Mouse (Mus musculus): ENCODE results near the gene Mrpl17.
A peak's percentile ranks its signal among the peaks of the same experiment; 100 is the strongest.
"Not testable (repeated sequence)": the region's sequence is repeated elsewhere in the genome, so short reads cannot be mapped to it uniquely, and the experiment has no call there.

The Mrpl17 gene

GRCm38 (mm10) chr7:105810877-105811489 is at the start of gene Mrpl17:
TSS of gene Mrpl17 (minus strand) at chr7:105811099.
- DNase-seq (ENCODE audit: low spot score in 2 of 2): peak; percentile 100

DNA sequence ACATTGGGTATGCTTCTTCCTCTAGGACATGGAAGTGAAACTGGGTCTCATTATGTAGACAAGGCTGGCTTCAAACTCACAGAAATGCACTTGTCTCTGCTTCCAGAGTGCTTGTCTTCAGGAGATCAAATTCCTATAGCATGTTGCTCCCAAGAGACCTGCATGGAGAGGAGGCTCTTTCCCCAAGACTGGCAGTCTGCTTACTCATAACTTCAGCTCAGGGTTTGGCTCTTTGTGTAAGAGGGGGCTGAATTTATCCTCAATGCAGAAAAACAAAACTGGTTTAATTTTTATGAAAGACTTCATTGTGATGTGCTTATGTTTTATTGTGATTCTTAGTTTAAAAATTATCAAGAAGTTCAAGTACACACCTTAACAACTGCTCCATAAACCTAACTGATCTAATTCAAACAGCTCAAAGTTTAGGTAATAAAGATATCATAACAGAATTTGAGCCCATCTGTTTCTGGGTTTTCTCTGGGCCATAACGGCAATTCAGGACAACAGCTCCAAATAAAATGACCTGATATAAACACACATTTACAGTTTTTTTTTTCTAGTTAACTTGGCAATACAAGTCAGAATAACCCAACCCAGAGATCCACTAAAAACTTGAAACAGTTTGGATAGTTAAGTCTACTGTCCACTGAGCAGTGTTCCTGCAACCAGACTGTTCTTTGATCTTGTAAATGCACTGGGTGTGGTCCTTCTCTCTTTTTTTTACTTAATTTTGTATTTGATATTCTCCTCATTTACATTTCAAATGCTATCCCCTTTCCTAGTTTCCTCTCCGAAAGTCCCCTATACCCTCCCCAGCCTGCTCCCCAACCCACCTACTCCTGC is 45.0 kb upstream of the Mrpl17 start:
- DNase-seq (ENCODE audit: low spot score in 2 of 2): not testable (repeated sequence)

- peak in 1 of 2 experiments; percentile 0 for DNase-seq (ENCODE audit: low spot score in 2 of 2)
Measured at GRCm38 (mm10) chr7:105824281-105824680, 13.4 kb upstream of the Mrpl17 start.

GRCm38 (mm10) chr7:105818483-105818882 is 7.6 kb upstream of the Mrpl17 start:
- no peak for DNase-seq (ENCODE audit: low spot score in 2 of 2)

DNA sequence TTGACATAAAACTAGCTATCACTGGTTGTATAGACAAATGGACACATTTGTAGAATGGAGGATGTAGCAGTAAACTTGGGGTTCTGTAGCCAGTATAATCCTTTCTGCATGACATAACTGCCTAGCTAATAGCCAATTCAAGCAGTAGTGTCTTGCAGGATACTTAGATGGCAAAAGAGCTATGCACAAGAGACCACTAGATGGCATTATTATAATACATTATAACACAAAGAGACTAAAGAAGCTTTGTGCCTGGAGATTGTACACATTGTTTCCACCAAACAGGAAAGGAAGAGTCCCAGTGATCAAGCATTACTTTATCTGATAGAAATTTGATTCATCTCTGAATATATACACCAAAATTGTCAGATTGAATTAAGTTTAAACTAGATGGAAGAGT is 5.8 kb upstream of the Mrpl17 start:
- no peak for DNase-seq (ENCODE audit: low spot score in 2 of 2)

- no peak for DNase-seq (ENCODE audit: low spot score in 2 of 2)
Measured at GRCm38 (mm10) chr7:105813326-105813725, 2.4 kb upstream of the Mrpl17 start.

DNA sequence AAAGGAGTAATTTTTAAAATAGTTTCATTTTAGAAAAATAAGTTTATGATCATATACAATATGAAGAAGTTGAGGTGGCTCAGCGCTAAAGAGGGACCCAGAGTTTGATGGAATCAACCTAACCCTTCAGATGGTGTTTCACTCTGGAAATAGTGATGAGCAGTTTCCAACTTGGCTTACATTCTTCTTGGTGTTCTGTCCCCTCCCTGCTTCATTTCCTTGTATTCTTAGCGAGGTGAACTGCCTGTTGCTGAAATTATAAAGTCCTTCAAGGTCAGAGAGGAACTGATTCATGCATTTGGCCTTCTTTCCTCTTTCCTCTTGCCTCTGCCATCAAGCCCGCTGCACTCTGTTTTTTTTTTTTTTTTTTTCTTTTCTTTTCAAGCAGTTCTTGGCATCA is 1.7 kb upstream of the Mrpl17 start:
- DNase-seq (ENCODE audit: low spot score in 2 of 2): peak; percentile 46 to 70

GRCm38 (mm10) chr7:105811516-105811915 is 617 bp upstream of the Mrpl17 start:
- peak in 1 of 2 experiments; percentile 12 for DNase-seq (ENCODE audit: low spot score in 2 of 2)

- DNase-seq (ENCODE audit: low spot score in 2 of 2): peak in 1 of 2 experiments; percentile 23
Measured at GRCm38 (mm10) chr7:105810280-105810876, 521 bp downstream of the Mrpl17 start.

DNA sequence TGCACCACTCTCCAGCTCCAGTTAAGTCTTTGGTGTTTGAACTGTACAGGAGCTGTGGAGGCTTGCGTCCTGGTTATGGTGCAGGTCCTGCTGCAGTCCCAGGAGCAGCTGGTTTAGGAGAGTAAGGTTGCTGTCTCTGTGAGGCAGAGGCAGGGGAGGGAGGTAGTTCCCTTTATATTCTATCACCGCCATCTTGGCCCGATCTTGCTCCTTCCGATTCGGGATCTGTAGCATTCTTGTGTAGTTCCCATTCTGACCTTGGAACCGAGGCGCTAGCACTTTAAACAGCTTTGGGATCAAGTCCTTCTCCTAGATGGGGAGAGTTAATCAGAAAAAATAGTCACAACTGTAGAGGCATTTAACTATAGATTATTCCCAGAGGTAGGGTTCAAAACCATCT is 1.1 kb downstream of the Mrpl17 start:
- no peak for DNase-seq (ENCODE audit: low spot score in 2 of 2)

GRCm38 (mm10) chr7:105808385-105808784 is 2.5 kb downstream of the Mrpl17 start:
- peak; percentile 49 to 75 for DNase-seq (ENCODE audit: low spot score in 2 of 2)

- DNase-seq (ENCODE audit: low spot score in 2 of 2): no peak
Measured at GRCm38 (mm10) chr7:105806716-105807115, 4.2 kb downstream of the Mrpl17 start.

GRCm38 (mm10) chr7:105806125-105806524 is 4.8 kb downstream of the Mrpl17 start:
- DNase-seq (ENCODE audit: low spot score in 2 of 2): no peak

GRCm38 (mm10) chr7:105803428-105803827 is 7.5 kb downstream of the Mrpl17 start:
- DNase-seq (ENCODE audit: low spot score in 2 of 2): peak in 1 of 2 experiments; percentile 49

DNA sequence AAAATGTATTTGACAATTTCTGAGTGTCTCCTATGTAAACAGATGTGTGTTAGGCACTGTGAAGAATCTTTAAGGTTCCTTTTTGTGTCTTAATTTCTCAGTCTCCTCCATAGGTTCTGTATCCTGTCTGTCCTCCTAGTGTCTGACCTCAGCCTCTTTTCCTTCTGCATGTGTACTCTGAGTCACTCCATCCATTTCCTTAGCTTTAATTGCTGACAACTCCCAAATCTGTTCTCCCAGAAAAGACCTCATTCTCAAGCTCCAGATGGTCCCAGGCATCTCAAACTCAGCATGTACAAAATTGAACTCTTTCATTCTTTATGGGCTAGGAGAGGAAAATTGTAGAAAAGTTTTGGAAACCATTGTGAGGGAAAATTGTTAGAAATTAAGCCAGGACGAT is 8.1 kb downstream of the Mrpl17 start:
- DNase-seq (ENCODE audit: low spot score in 2 of 2): no peak

DNA sequence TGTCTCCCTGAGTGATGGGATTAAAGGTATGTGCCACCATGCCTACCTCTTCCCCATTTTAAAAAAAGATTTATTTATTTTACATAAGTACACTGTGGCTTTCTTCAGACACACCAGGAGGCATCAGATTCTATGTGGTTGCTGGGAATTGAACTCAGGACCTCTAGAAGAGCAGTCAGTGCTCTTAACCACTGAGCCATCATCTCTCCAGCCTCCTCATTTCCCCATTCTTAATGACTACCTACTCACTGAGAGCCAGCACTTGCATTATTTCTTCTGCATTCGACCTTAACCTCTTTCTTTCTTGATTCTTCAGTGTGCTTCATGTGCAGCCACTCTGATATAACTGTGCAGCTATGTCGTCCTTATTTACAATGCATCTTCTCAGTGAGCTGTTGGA is 8.6 kb downstream of the Mrpl17 start:
- DNase-seq (ENCODE audit: low spot score in 2 of 2): no peak

DNA sequence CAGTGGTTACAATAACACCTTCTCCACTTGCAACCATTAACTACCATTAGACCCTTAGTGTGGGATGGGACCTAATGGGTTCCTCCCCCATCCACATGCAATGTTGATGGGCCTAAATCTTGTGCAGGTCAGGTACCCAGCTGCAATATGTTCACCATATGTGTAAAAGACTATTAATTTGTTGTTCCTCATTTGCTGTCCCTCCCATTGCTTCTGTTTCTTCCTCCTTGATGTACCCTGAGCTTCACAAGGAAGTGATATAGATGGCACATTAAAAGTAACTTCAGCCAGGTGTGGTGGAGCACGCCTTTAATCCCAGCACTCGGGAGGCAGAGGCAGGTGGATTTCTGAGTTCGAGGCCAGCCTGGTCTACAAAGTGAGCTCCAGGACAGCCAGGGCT is 13.9 kb downstream of the Mrpl17 start:
- DNase-seq (ENCODE audit: low spot score in 2 of 2): no peak

GRCm38 (mm10) chr7:105795759-105796366 is 15.0 kb downstream of the Mrpl17 start:
- DNase-seq (ENCODE audit: low spot score in 2 of 2): no peak

DNA sequence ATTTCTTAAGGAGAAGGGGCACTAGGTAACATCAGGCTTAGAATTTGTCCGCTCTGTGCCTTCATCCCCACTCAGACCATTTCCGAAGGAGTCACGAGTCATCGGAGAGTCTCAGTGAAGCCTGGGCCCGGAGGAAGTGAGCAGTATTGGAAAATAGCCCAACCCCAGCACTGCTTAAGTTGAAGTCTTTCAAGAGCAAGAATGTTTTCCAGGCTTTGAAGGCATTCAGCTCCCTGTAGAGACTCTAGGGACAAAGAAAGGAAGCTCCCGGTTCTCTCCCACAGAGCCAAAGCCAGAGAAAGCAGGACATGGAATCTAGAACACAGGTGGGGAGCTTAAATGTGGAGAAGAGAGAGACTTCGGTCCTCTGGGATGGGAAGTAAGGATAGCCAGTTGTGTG is 17.2 kb downstream of the Mrpl17 start:
- peak; percentile 65 to 76 for DNase-seq (ENCODE audit: low spot score in 2 of 2)

- no peak for DNase-seq (ENCODE audit: low spot score in 2 of 2)
Measured at GRCm38 (mm10) chr7:105791147-105791546, 19.8 kb downstream of the Mrpl17 start.

- no peak for DNase-seq (ENCODE audit: low spot score in 2 of 2)
Measured at GRCm38 (mm10) chr7:105787285-105788140, 23.4 kb downstream of the Mrpl17 start, which contains the start of gene Dchs1. TSS of gene Dchs1 (minus strand) at chr7:105787654.
